Mouse (Mus musculus): Measurements from ENCODE around the gene Vpreb1.

Vpreb1 gene

GRCm38 (mm10) chr16:16870617-16871331 lies at the start of gene Vpreb1, which contains the start of gene Top3b:
Vpreb1 (minus strand) TSS chr16:16870843.
Top3b (plus strand) TSS chr16:16870736.
- DNase-seq (ENCODE audit: low read depth, low spot score): peak; percentile 91

- no peak for DNase-seq (ENCODE audit: low read depth, low spot score)
These were observed 47.9 kb upstream of the Vpreb1 start for GRCm38 (mm10) chr16:16918441-16919117.

GRCm38 (mm10) chr16:16913440-16913839 lies 42.8 kb upstream of the Vpreb1 start:
- DNase-seq (ENCODE audit: low read depth, low spot score): no peak

GRCm38 (mm10) chr16:16911641-16912597 lies 41.3 kb upstream of the Vpreb1 start:
- peak; percentile 58 for DNase-seq (ENCODE audit: low read depth, low spot score)

GRCm38 (mm10) chr16:16907799-16908198 lies 37.2 kb upstream of the Vpreb1 start:
- DNase-seq (ENCODE audit: low read depth, low spot score): no peak

- no peak for DNase-seq (ENCODE audit: low read depth, low spot score)
These were observed 32.5 kb upstream of the Vpreb1 start for GRCm38 (mm10) chr16:16903188-16903587.

GRCm38 (mm10) chr16:16902329-16902728 lies 31.7 kb upstream of the Vpreb1 start:
- DNase-seq (ENCODE audit: low read depth, low spot score): no peak

GRCm38 (mm10) chr16:16897056-16897584 lies 26.5 kb upstream of the Vpreb1 start:
- no peak for DNase-seq (ENCODE audit: low read depth, low spot score)

GRCm38 (mm10) chr16:16896382-16897055 lies 25.9 kb upstream of the Vpreb1 start, which contains the start of gene Ppm1f:
Ppm1f (plus strand) TSS chr16:16896469.
- peak; percentile 86 for DNase-seq (ENCODE audit: low read depth, low spot score)

- no peak for DNase-seq (ENCODE audit: low read depth, low spot score)
These were observed 25.4 kb upstream of the Vpreb1 start for GRCm38 (mm10) chr16:16896015-16896381.

- DNase-seq (ENCODE audit: low read depth, low spot score): no peak
These were observed 21.7 kb upstream of the Vpreb1 start for GRCm38 (mm10) chr16:16892366-16892765.

- no peak for DNase-seq (ENCODE audit: low read depth, low spot score)
These were observed 17.7 kb upstream of the Vpreb1 start for GRCm38 (mm10) chr16:16888341-16888740.

- no peak for DNase-seq (ENCODE audit: low read depth, low spot score)
These were observed 8.4 kb upstream of the Vpreb1 start for GRCm38 (mm10) chr16:16879025-16879424.

GRCm38 (mm10) chr16:16870241-16870616 lies 414 bp downstream of the Vpreb1 start:
- DNase-seq (ENCODE audit: low read depth, low spot score): no peak

- no peak for DNase-seq (ENCODE audit: low read depth, low spot score)
These were observed 4.7 kb downstream of the Vpreb1 start for GRCm38 (mm10) chr16:16865696-16866561.

- DNase-seq (ENCODE audit: low read depth, low spot score): no peak
These were observed 5.4 kb downstream of the Vpreb1 start for GRCm38 (mm10) chr16:16865217-16865616.

- no peak for DNase-seq (ENCODE audit: low read depth, low spot score)
These were observed 6.7 kb downstream of the Vpreb1 start, which contains the start of gene Igll1 for GRCm38 (mm10) chr16:16863978-16864377. Igll1 (minus strand) TSS chr16:16863985.

GRCm38 (mm10) chr16:16862288-16862687 lies 8.4 kb downstream of the Vpreb1 start:
- no peak for DNase-seq (ENCODE audit: low read depth, low spot score)

GRCm38 (mm10) chr16:16856731-16857476 lies 13.7 kb downstream of the Vpreb1 start:
- DNase-seq (ENCODE audit: low read depth, low spot score): no peak
